ENCODE assay signal across 8 mouse cellular contexts in the genomic region with DNA sequence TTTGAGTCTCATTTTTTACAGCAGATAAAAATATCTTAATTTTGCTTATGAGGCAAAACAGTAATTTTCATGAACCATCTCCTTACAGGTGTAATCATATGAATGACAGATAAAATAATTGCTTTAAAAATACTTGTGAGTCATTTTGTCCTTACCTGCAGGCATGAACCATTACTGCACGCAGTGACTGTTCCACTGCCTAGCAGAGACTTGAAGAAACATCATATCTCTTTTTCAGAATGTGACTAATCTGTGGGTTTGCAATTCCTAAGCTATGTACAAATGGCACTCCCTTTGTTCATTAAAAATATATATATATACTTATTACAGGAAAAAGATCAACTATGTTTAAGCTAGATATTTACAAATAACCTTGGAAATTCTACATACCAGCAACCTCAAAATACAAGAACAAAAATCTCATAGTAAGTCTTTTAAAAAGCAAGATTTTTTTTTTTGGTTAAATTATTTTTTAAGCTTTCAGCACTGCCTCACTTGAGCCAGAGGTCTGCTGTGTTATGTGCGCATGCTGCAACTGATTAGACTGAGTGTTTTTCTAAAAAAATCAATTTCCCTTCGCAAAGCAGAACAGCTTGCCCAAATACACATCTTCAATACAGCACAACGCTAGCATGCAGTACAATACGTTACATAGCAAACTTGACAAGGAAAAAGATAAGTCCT.
A peak's percentile ranks its signal among the peaks of the same experiment; 100 is the strongest.
DNase-seq lines count a peak whose midpoint lies in the region; ATAC-seq and TF ChIP-seq lines count a peak whose summit lies in the region.

No protein-coding gene starts in this region.

- no peak for DNase-seq in lung, postnatal 25 days (ENCODE audit: low spot score)
- DNase-seq in limb, embryonic 14.5 days (ENCODE audit: low spot score) = no peak
- DNase-seq in right cerebral cortex, adult 2 months (ENCODE audit: low spot score in 2 of 2) = no peak
- DNase-seq in cerebellum, adult 8-10 months = no peak
- DNase-seq in gastrocnemius, postnatal 25 days = no peak

- TF ChIP-seq POLR2A in embryonic fibroblast, embryonic 13.5 days (IDR thresholded peaks at IDR 0.05; ENCODE audit: low read depth, low read length) = no peak
- no peak for TF ChIP-seq POLR2A in limb, embryonic 14.5 days (IDR thresholded peaks at IDR 0.05; ENCODE audit: borderline replicate concordance, extremely low read depth, insufficient read depth, insufficient read length)

- H3K9ac ChIP-seq in lung, embryonic 15.5 days = peak overlapping the region; percentile 41
- H3K9ac ChIP-seq in limb, embryonic 14.5 days (ENCODE audit: low read depth, low read length, severe bottlenecking) = peak overlapping the region; percentile 64
- H3K9ac ChIP-seq in stomach, embryonic 14.5 days (replicated peaks; ENCODE audit: low read depth, low read length) = peak overlapping the region; percentile 41

- no peaks in the 10 kb centered on the region for H3K36me3 ChIP-seq in lung, embryonic 15.5 days
- H3K36me3 ChIP-seq in limb, embryonic 14.5 days (ENCODE audit: control insufficient read depth, insufficient read depth, low read length) = no peaks in the 10 kb centered on the region
- no peaks in the 10 kb centered on the region for H3K36me3 ChIP-seq in stomach, embryonic 14.5 days (ENCODE audit: control insufficient read depth, insufficient read depth, low read length)

- no peak for TF ChIP-seq CTCF in embryonic fibroblast, embryonic 13.5 days (IDR thresholded peaks at IDR 0.05; ENCODE audit: borderline replicate concordance, insufficient read depth, low read length)

- peak overlapping the region; percentile 80 for H3K27ac ChIP-seq in lung, embryonic 15.5 days
- H3K27ac ChIP-seq in embryonic fibroblast, embryonic 13.5 days (ENCODE audit: insufficient read depth, low read length) = peak overlapping the region; percentile 99
- H3K27ac ChIP-seq in limb, embryonic 14.5 days (replicated peaks; ENCODE audit: low read depth, low read length) = peak overlapping the region; percentile 71
- H3K27ac ChIP-seq in stomach, embryonic 14.5 days (ENCODE audit: low read length) = peak overlapping the region; percentile 79

- 0 out of 2 replicates have a peak, but pooled peaks have one; percentile 52 for ATAC-seq in lung, embryonic 15.5 days (ENCODE audit: borderline replicate concordance, extremely low read depth, low FRiP score, low TSS enrichment)
- 0 out of 2 replicates have a peak, but pooled peaks have one; percentile 28 for ATAC-seq in limb, embryonic 14.5 days (ENCODE audit: low FRiP score, low read depth)
- ATAC-seq in stomach, embryonic 14.5 days (ENCODE audit: insufficient number of reproducible peaks, insufficient read depth, low FRiP score, low read depth) = no peak

- H3K4me2 ChIP-seq in lung, embryonic 15.5 days = peak overlapping the region; percentile 69
- H3K4me2 ChIP-seq in limb, embryonic 14.5 days (replicated peaks; ENCODE audit: low read depth, low read length, severe bottlenecking) = peak overlapping the region; percentile 66
- peak overlapping the region; percentile 60 for H3K4me2 ChIP-seq in stomach, embryonic 14.5 days (replicated peaks; ENCODE audit: low read depth, low read length)

- 30% methylated on average over 5 of the region's 5 CpGs for WGBS in lung, embryonic 15.5 days
- 27% methylated on average over 5 of the region's 5 CpGs for WGBS in limb, embryonic 14.5 days
- WGBS in stomach, embryonic 14.5 days = 16% methylated on average over 5 of the region's 5 CpGs

- H3K4me1 ChIP-seq in lung, embryonic 15.5 days = peaks cover 4% of the 10 kb centered on the region; the same call in 1 of the 2 replicates
- no peaks in the 10 kb centered on the region; the same call in 1 of the 2 replicates for H3K4me1 ChIP-seq in embryonic fibroblast, embryonic 13.5 days (ENCODE audit: control insufficient read depth, insufficient read depth, low read length)
- H3K4me1 ChIP-seq in limb, embryonic 14.5 days (ENCODE audit: control insufficient read depth, insufficient read depth, low read length) = peaks cover 9% of the 10 kb centered on the region; the same call in 1 of the 2 replicates
- peaks cover 7% of the 10 kb centered on the region; the same call in 1 of the 2 replicates for H3K4me1 ChIP-seq in stomach, embryonic 14.5 days (ENCODE audit: control insufficient read depth, insufficient read depth, low read length)

- H3K9me3 ChIP-seq in lung, embryonic 15.5 days = no peaks in the 10 kb centered on the region
- H3K9me3 ChIP-seq in limb, embryonic 14.5 days (ENCODE audit: control insufficient read depth, low read length) = no peaks in the 10 kb centered on the region
- H3K9me3 ChIP-seq in stomach, embryonic 14.5 days (ENCODE audit: control insufficient read depth, low read depth, low read length) = no peaks in the 10 kb centered on the region

- H3K27me3 ChIP-seq in lung, embryonic 15.5 days = no peaks in the 10 kb centered on the region
- no peaks in the 10 kb centered on the region for H3K27me3 ChIP-seq in limb, embryonic 14.5 days (ENCODE audit: control insufficient read depth, insufficient read depth, low read length)
- no peaks in the 10 kb centered on the region for H3K27me3 ChIP-seq in stomach, embryonic 14.5 days (ENCODE audit: control insufficient read depth, insufficient read depth, low read length)

- peak overlapping the region; percentile 49 for H3K4me3 ChIP-seq in lung, embryonic 15.5 days
- H3K4me3 ChIP-seq in embryonic fibroblast, embryonic 13.5 days (ENCODE audit: insufficient read depth, low read length) = peak overlapping the region; percentile 77
- H3K4me3 ChIP-seq in limb, embryonic 14.5 days (replicated peaks; ENCODE audit: low read length) = peak overlapping the region; percentile 45
- H3K4me3 ChIP-seq in stomach, embryonic 14.5 days (ENCODE audit: low read depth, low read length) = peak overlapping the region; percentile 34
